Mouse (Mus musculus): Measurements from ENCODE around the gene Ctsa.

The Ctsa gene

GRCm38 (mm10) chr2:164877376-164878215 lies 44.9 kb downstream of the Ctsa start:
- DNase-seq (ENCODE audit: low read depth, low spot score): peak; percentile 48

- DNase-seq (ENCODE audit: low read depth, low spot score): peak; percentile 79
Observed at GRCm38 (mm10) chr2:164878509-164879227, 46.0 kb downstream of the Ctsa start.

- DNase-seq (ENCODE audit: low read depth, low spot score): peak; percentile 91
Observed at GRCm38 (mm10) chr2:164879228-164879567, 46.5 kb downstream of the Ctsa start, which contains the start of gene Pcif1. Pcif1 (plus strand) TSS chr2:164879304.

- peak; percentile 97 for DNase-seq (ENCODE audit: low read depth, low spot score)
Observed at GRCm38 (mm10) chr2:164879568-164880277, 47.0 kb downstream of the Ctsa start.

- DNase-seq (ENCODE audit: low read depth, low spot score): no peak
Observed at GRCm38 (mm10) chr2:164882619-164883018, 49.9 kb downstream of the Ctsa start.

- DNase-seq (ENCODE audit: low read depth, low spot score): no peak
Observed at GRCm38 (mm10) chr2:164885788-164886187, 53.1 kb downstream of the Ctsa start.

GRCm38 (mm10) chr2:164886617-164887016 lies 53.9 kb downstream of the Ctsa start:
- no peak for DNase-seq (ENCODE audit: low read depth, low spot score)

- DNase-seq (ENCODE audit: low read depth, low spot score): no peak
Observed at GRCm38 (mm10) chr2:164888996-164889395, 56.3 kb downstream of the Ctsa start.

- no peak for DNase-seq (ENCODE audit: low read depth, low spot score)
Observed at GRCm38 (mm10) chr2:164889960-164890359, 57.3 kb downstream of the Ctsa start.
